Mouse (Mus musculus): ENCODE results near the gene Slc35c2.

DNA sequence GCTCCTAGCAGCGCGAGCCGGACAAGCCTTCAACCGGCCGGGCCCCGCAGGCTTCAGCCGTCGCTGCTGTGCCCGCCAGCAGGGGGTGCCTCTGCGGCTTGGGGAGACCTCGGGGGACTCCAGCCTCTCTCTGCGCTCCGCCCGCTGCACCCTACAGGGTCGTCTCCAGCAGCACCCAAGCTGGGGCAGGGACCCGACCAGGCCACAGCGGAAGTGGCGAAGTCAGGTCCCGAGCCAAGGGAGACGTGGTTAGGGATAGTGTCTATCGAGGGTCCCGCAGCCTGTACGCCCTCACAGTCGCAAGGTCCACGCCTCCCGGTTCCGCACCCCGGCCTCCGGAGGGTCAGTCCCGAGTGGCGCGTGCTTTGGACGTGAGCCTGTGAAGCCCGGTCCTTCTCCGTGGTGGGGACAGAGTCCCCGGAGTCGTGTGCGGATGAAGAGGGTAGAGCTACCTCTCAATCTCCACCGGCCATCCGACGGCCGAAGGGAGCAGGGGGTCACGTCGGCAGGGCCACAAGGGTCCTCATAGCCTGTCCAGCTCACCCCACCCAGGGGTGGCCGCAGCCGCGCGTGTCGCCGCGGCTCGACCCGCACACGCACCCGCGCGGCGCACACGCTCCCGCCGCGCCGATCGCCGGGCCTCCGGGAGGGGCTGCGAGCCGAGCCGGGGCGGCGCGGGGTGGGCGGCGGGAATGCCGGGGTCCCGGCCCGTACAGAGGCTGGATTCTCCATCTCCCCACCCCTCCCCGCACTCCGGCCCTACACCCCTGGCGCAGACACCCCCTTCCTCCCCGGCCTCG lies 54.0 kb downstream of the Slc35c2 start:
- TF ChIP-seq CTCF (IDR thresholded peaks at IDR 0.05; ENCODE audit: borderline replicate concordance, control insufficient read depth, extremely low read depth, insufficient read depth, low read length, poor library complexity) (0 out of 2 replicates have a peak, but pooled peaks have one; percentile 34), POLR2A (IDR thresholded peaks at IDR 0.05; ENCODE audit: control insufficient read depth, extremely low read depth, insufficient read depth, low read length, poor library complexity) (no peak)
